Mouse (Mus musculus): ENCODE results near the gene Prdm16. TPM values are rescaled to one million over a fixed set of nuclear protein-coding genes. Genes with fewer than 3 reads are reported as not detected.
A peak's percentile ranks its signal among the peaks of the same experiment; 100 is the strongest.

The Prdm16 gene
- total RNA-seq, 2 experiments from 2014 or later = 12.0 to 15.3 TPM

GRCm38 (mm10) chr4:154604442-154604830 is 32.2 kb downstream of the Prdm16 start:
- DNase-seq (ENCODE audit: low spot score in 2 of 2) = no peak

- DNase-seq (ENCODE audit: low spot score in 2 of 2) = no peak
Measured at GRCm38 (mm10) chr4:154603663-154604441, 32.8 kb downstream of the Prdm16 start.

- no peak for DNase-seq (ENCODE audit: low spot score in 2 of 2)
Measured at GRCm38 (mm10) chr4:154602409-154602808, 34.3 kb downstream of the Prdm16 start.

- no peak for DNase-seq (ENCODE audit: low spot score in 2 of 2)
Measured at GRCm38 (mm10) chr4:154601006-154601405, 35.7 kb downstream of the Prdm16 start.

GRCm38 (mm10) chr4:154599977-154600376 is 36.7 kb downstream of the Prdm16 start:
- DNase-seq (ENCODE audit: low spot score in 2 of 2) = no peak

- DNase-seq (ENCODE audit: low spot score in 2 of 2) = no peak
Measured at GRCm38 (mm10) chr4:154598357-154598756, 38.3 kb downstream of the Prdm16 start.

GRCm38 (mm10) chr4:154596805-154597204 is 39.9 kb downstream of the Prdm16 start:
- DNase-seq (ENCODE audit: low spot score in 2 of 2) = no peak

- no peak for DNase-seq (ENCODE audit: low spot score in 2 of 2)
Measured at GRCm38 (mm10) chr4:154594761-154595556, 41.7 kb downstream of the Prdm16 start.

GRCm38 (mm10) chr4:154594116-154594760 is 42.4 kb downstream of the Prdm16 start:
- no peak for DNase-seq (ENCODE audit: low spot score in 2 of 2)

- DNase-seq (ENCODE audit: low spot score in 2 of 2) = no peak
Measured at GRCm38 (mm10) chr4:154592562-154592961, 44.1 kb downstream of the Prdm16 start.

- no peak for DNase-seq (ENCODE audit: low spot score in 2 of 2)
Measured at GRCm38 (mm10) chr4:154590910-154591309, 45.8 kb downstream of the Prdm16 start.

- DNase-seq (ENCODE audit: low spot score in 2 of 2) = no peak
Measured at GRCm38 (mm10) chr4:154586334-154586733, 50.3 kb downstream of the Prdm16 start.

GRCm38 (mm10) chr4:154585779-154586178 is 50.9 kb downstream of the Prdm16 start:
- no peak for DNase-seq (ENCODE audit: low spot score in 2 of 2)

- DNase-seq (ENCODE audit: low spot score in 2 of 2) = no peak
Measured at GRCm38 (mm10) chr4:154583712-154584111, 53.0 kb downstream of the Prdm16 start.

GRCm38 (mm10) chr4:154582607-154583236 is 54.0 kb downstream of the Prdm16 start:
- DNase-seq (ENCODE audit: low spot score in 2 of 2) = peak; percentile 24 to 58

GRCm38 (mm10) chr4:154581261-154581886 is 55.3 kb downstream of the Prdm16 start:
- DNase-seq (ENCODE audit: low spot score in 2 of 2) = no peak

GRCm38 (mm10) chr4:154574208-154574875 is 62.3 kb downstream of the Prdm16 start:
- DNase-seq (ENCODE audit: low spot score in 2 of 2) = no peak

GRCm38 (mm10) chr4:154570451-154570881 is 66.2 kb downstream of the Prdm16 start:
- no peak for DNase-seq (ENCODE audit: low spot score in 2 of 2)

- no peak for DNase-seq (ENCODE audit: low spot score in 2 of 2)
Measured at GRCm38 (mm10) chr4:154569845-154570244, 66.8 kb downstream of the Prdm16 start.

- no peak for DNase-seq (ENCODE audit: low spot score in 2 of 2)
Measured at GRCm38 (mm10) chr4:154568798-154569197, 67.9 kb downstream of the Prdm16 start.
